Mouse (Mus musculus) lung, adult 2 months (tissue): ENCODE results near the gene H2-T23. TPM values are rescaled to one million over a fixed set of nuclear protein-coding genes. Genes with fewer than 3 reads are reported as not detected.
"Not testable (repeated sequence)": the region's sequence is repeated elsewhere in the genome, so short reads cannot be mapped to it uniquely, and the experiment has no call there.

Source experiments
- DNase-seq: peaks from one replicate; pipeline ENCODE4 v3.0.0; 2022
- H3K4me1 ChIP-seq: fragments of 200-500 bp; 2 replicates; pipeline ENCODE4 v1.6.1; 2011; ENCODE audit warnings: low read length; ENCODE audit not compliant: control insufficient read depth, insufficient read depth
- H3K4me3 ChIP-seq: fragments of 200-500 bp; replicated peaks from 2 replicates; pipeline ENCODE3; 2011; ENCODE audit warnings: low read depth, mild to moderate bottlenecking, control low read depth, low read length; ENCODE audit errors: extremely low read depth
- CTCF ChIP-seq: fragments of 200-500 bp; IDR thresholded peaks from 2 replicates; pipeline ENCODE4 v1.5.1; 2011; ENCODE audit warnings: mild to moderate bottlenecking, low read length, control low read depth; ENCODE audit not compliant: insufficient read depth
- POLR2A ChIP-seq: fragments of 200-500 bp; IDR thresholded peaks from 2 replicates; pipeline ENCODE4 v1.6.1; 2011; ENCODE audit warnings: low read depth, mild to moderate bottlenecking, control low read depth, low read length, borderline replicate concordance; ENCODE audit errors: extremely low read depth
- WGBS: fragments of 180-500 bp; shearing (Covaris S2); methylation state at CpG from one replicate; pipeline ENCODE4 v1.1.7; 2018; 5-methylcytosine and 5-hydroxymethylcytosine counted together
- polyA plus RNA-seq: library from polyadenylated mRNA; depleted of rRNA; stranded (reverse); fragments of >200 nt; gene quantifications from 2 replicates; pipeline ENCODE4 v1.2.3, GENCODE M21; 2012

H2-T23 gene
- polyA plus RNA-seq, 1 experiment = 180 TPM

DNA sequence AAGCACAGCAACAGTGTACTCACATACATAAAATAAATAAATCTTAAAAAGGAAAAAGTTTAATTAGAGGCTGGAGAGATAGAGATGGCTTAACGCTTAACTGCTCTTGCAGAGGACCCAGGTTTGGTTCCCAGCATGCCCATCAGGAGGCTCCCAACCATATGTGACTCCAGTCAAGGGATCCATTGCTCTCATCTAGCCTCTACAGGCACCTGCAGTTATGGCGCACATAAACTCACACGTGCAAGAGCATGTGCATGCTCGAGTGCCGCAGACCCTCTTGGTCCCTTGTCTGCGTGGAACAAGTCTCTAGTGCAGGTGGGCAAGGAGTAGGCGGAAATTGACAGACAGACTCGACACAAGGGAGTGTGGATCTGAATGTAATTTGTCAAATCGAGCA lies 10.6 kb downstream of the H2-T23 start:
- H3K4me1 ChIP-seq = peaks cover 17% of the 10 kb centered on the region
- 93% methylated on average over 9 of the region's 9 CpGs for WGBS
- no peak overlapping the region for H3K4me3 ChIP-seq
- TF ChIP-seq CTCF = no peak
- TF ChIP-seq POLR2A = no peak
- DNase-seq = no peak

DNA sequence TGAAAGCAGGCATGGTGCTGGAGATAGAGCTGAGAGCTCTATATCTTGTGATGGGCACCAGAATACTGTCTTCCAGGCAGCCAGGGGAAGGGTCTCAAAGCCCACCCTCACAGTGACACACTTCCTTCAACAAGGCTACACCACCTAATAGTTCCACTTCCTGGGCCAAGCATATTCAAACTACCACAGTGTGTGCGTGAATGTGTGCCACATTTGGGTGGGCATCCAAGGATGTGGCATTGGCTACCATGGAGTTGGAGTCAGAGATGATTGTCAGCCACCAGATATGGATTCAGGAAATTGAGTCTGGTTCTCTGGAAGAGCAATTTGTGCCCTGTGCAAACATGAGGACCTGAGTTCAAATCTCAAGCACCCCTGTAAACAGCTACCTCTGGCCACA lies 11.3 kb downstream of the H2-T23 start:
- no peak overlapping the region for H3K4me3 ChIP-seq
- peaks cover 17% of the 10 kb centered on the region for H3K4me1 ChIP-seq
- no peak for DNase-seq
- 78% methylated on average over 1 of the region's 1 CpGs for WGBS
- TF ChIP-seq CTCF (no peak), POLR2A (no peak)

DNA sequence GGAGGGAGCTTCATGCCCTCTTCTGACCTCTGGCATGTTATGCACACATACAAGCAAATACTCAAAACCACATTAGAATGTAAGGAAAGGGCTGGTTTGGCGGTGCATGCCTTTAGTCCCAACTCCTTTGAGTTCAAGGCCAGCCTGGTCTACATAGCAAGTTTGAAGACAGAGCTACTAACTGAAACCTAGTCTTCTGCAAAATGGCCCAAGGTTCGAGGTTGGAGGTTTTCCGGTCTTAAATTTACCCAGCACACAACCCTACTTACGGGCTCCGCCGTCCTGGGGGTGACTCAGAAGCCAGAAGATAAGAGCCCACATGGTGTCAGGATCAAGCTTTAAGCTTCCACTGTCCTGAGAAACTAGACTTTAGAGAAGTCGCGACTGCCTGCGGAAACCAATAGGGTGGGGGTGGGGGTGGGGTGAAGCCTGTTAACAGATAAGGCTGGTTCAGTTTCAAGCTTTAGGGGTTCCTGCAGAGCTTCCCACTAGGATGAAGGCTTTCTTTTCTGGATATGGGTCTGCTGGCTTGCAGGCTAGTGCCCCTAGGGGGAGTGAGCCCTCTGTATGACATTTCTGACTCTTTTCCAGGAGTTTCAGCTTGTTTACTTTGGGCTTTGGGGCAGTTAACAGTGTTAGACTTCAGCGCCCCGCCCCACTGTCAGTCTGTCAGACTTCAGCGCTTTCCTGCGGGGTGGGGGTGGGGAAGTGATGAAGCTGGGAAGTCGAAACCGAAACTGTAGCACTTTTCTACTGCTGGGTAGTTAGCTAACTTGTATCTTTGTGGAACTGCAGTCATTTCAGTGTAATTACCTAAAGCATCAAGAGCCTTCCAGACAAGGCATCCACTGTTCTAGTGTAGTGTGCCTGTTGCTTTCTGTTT lies 12.2 kb downstream of the H2-T23 start, which contains the start of gene H2-T24:
Gene H2-T24, minus strand, starts transcription at position 370 of the 883 bp plus-strand sequence.
- peaks cover 17% of the 10 kb centered on the region for H3K4me1 ChIP-seq
- TF ChIP-seq POLR2A (no peak; the same call in 1 of the 2 replicates), CTCF (peak; percentile 31; the same call in 1 of the 2 replicates)
- peak within 1 kb of the TSS; percentile 69 for H3K4me3 ChIP-seq
- peak; percentile 76 for DNase-seq
- WGBS = 13% methylated on average over 15 of the region's 15 CpGs

DNA sequence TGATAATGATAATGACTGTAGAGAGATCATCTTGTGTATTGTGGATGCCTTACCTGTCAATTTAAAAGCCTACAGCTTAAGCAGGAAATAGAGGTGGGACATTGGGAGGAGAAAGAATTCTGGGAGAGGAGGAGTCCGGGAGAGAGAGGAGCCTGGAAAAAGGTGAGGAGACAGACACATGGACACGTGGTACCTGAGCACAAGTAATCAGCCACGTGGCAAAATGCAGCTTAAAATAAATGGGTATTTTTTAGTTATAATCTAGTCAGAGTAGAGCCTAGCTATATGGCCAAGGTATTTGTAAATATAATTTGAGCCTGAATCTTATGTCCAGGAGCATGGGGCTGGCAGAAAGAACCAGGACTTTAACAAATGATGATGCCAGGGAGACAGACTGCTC lies 13.1 kb downstream of the H2-T23 start:
- H3K4me1 ChIP-seq = peaks cover 14% of the 10 kb centered on the region
- TF ChIP-seq POLR2A (no peak), CTCF (no peak)
- WGBS = 47% methylated on average over 3 of the region's 3 CpGs
- H3K4me3 ChIP-seq = peak overlapping the region; percentile 69
- no peak for DNase-seq

DNA sequence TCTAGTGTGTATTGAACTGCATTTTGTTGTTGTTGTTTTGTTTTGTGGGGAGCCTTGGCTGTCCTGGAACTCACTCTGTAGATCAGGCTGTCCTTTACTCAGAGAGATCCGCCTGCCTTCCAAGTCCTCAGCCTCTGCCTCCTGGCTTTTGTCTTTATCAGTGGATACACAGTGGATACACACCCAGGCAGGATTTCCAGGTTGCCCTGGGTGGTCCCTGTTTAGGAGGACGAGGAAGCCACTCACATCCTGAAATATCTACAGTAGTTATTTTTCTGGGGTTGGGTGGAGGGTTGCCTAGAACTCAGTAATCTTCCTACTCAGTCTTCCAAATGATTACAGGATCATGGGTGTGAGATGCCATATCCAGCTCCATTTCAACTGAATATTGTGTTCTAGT lies 13.7 kb downstream of the H2-T23 start:
- TF ChIP-seq POLR2A (no peak), CTCF (no peak)
- Histone ChIP-seq H3K4me3 (peak overlapping the region; percentile 14), H3K4me1 (peaks cover 8% of the 10 kb centered on the region)
- no peak for DNase-seq
- WGBS = 35% methylated on average over 2 of the region's 2 CpGs

DNA sequence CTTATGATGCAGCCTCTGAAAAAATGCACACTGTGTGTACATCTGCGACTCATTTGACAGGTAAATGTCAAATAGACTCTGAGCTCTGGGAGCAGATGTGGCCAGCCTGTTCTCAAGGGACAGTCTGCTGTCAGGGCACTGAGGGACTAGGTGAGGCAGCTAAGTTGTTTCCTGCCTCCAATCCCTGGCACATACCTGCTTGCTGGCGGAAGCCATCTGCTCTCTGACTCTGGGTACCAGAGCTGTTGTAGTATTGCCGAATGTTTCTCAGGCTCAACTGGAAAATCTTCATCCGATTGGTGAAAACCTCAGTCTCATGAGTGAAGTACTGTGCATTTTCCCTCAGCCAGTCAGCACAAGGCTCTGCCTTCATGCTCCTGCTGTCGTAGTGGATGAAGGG lies 15.6 kb downstream of the H2-T23 start:
- DNase-seq = no peak
- Histone ChIP-seq H3K4me1 (peaks cover 3% of the 10 kb centered on the region; the same call in 1 of the 2 replicates), H3K4me3 (no peak overlapping the region)
- no peak for TF ChIP-seq POLR2A
- no peak for TF ChIP-seq CTCF
- 86% methylated on average over 5 of the region's 5 CpGs for WGBS

DNA sequence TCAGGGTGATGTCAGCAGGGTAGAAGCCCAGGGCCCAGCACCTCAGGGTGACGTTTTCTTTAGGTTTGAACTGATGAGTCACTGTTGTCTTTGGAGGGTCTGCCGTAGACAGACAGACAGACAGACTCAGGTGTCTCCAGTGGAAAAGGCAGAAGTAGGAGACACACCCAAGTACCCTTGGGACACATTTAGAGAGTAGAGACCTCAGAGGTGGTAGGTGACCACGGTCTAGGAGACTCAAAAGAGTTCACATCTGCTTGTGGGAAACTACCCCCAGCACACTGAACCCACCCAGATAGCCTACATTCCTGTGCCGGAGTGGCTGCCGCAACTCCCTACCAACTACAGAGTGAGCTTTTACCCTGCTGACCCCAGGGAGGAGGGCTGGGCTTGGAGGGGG lies 17.7 kb downstream of the H2-T23 start:
- 91% methylated on average over 5 of the region's 5 CpGs for WGBS
- no peak for DNase-seq

DNA sequence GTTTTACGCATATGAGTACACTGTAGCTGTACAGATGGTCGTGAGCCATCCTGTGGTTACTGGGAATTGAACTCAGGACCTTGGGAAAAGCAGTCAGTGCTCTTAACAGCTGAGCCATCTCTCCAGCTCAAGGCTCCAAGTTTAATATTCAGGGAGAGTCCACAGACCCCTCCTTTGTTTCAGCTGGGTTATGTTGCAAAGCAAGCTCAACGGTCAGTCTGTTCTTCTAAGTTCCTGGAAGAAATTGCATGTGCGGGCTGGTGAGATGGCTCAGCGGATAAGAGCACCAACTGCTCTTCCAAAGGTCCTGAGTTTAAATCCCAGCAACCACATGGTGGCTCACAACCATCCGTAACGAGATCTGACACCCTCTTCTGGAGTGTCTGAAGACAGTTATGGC lies 28.2 kb downstream of the H2-T23 start:
- 85% methylated on average over 7 of the region's 7 CpGs for WGBS
- DNase-seq, H3K4me3 ChIP-seq, H3K4me1 ChIP-seq: not testable (repeated sequence)

More for the DNA sequence above, 17.7 kb downstream of the H2-T23 start:
- TF ChIP-seq CTCF = no peak
- no peak for TF ChIP-seq POLR2A
- Histone ChIP-seq H3K4me3 (no peak overlapping the region), H3K4me1 (no peaks in the 10 kb centered on the region)

DNA sequence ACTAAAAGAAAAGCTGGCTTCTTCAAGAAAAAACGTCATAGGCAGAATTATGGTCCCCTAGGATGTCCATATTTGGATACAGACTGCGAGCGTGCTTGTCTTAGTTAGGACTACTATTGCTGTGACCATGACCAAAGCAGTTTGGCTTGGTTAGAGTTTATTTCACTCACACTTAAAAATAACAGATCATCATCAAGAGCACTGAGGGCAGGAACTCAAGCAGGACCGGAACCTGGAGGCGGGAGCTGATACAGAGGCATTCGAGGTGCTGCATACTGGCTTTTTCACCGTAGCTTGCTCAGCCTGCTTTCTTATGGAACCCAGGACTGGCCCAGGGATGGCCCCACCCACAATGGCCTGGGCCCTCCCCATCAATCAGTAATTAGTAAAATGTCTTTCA lies 29.3 kb downstream of the H2-T23 start:
- no peak for TF ChIP-seq CTCF
- no peak for TF ChIP-seq POLR2A
- 83% methylated on average over 7 of the region's 7 CpGs for WGBS

DNA sequence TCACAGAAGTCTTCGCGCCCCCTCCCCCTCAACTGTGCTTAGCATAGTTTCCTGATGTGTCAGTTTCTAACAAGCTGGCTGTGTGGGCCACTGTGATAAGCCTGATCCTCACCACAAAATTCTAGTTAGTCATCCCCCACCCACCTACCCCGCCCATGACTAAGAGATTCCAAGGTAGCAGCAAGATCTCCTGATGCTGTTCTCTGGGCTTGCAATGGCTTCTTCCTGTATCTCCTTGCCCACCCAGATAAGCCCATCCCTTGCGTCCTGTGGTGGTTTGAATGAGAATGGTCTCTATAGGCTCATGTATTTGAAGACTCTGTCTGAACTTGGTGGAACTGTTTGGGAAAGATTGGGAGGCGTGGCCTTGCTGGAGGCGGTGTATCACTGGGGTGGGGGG lies 30.7 kb downstream of the H2-T23 start:
- WGBS = 91% methylated on average over 6 of the region's 6 CpGs

More for the DNA sequence above, 29.3 kb downstream of the H2-T23 start:
- no peak overlapping the region for H3K4me3 ChIP-seq
- H3K4me1 ChIP-seq = no peaks in the 10 kb centered on the region; the same call in 1 of the 2 replicates
- no peak for DNase-seq

More for the DNA sequence above, 30.7 kb downstream of the H2-T23 start:
- no peak overlapping the region for H3K4me3 ChIP-seq
- TF ChIP-seq CTCF = no peak
- TF ChIP-seq POLR2A = no peak
- peaks cover 3% of the 10 kb centered on the region; the same call in 1 of the 2 replicates for H3K4me1 ChIP-seq
- DNase-seq = no peak
